Mouse (Mus musculus) lung, adult 2 months (tissue): ENCODE results near the gene Zfp980. TPM values are rescaled to one million over a fixed set of nuclear protein-coding genes. Genes with fewer than 3 reads are reported as not detected.
"Not testable (repeated sequence)": the region's sequence is repeated elsewhere in the genome, so short reads cannot be mapped to it uniquely, and the experiment has no call there.

Experiments used
- DNase-seq: peaks from one replicate; pipeline ENCODE4 v3.0.0; 2022
- H3K4me1 ChIP-seq: fragments of 200-500 bp; 2 replicates; pipeline ENCODE4 v1.6.1; 2011; ENCODE audit warnings: low read length; ENCODE audit not compliant: control insufficient read depth, insufficient read depth
- H3K4me3 ChIP-seq: fragments of 200-500 bp; replicated peaks from 2 replicates; pipeline ENCODE3; 2011; ENCODE audit warnings: low read depth, mild to moderate bottlenecking, control low read depth, low read length; ENCODE audit errors: extremely low read depth
- WGBS: fragments of 180-500 bp; shearing (Covaris S2); methylation state at CpG from one replicate; pipeline ENCODE4 v1.1.7; 2018; 5-methylcytosine and 5-hydroxymethylcytosine counted together
- polyA plus RNA-seq: library from polyadenylated mRNA; depleted of rRNA; stranded (reverse); fragments of >200 nt; gene quantifications from 2 replicates; pipeline ENCODE4 v1.2.3, GENCODE M21; 2012; rRNA removed

Gene Zfp980
- polyA plus RNA-seq = not detected in 2 replicates

DNA sequence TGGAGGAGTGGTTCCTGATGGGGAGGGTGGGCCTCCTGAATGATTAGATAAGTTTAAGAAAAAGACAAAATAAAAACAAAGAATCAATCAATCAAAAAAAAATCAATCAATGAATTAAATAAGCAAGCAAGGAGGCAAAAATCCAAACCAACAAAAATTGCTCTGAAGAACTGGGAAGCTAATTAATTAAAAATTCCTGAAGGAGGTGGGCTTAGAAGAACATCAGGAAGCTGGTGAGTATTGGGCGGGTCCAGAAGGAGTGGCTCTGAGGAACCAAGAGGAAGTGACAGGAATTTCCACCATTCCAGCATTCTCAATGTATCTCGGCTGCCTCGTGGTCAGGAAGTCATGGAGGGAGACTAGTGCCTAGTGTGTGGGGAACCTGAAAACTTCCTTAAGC is at the start of gene Zfp980:
Gene Zfp980, plus strand, starts transcription at position 301 of the 400 bp plus-strand sequence.
- WGBS = 76% methylated on average over 3 of the region's 3 CpGs
- H3K4me3 ChIP-seq, H3K4me1 ChIP-seq, DNase-seq: not testable (repeated sequence)

DNA sequence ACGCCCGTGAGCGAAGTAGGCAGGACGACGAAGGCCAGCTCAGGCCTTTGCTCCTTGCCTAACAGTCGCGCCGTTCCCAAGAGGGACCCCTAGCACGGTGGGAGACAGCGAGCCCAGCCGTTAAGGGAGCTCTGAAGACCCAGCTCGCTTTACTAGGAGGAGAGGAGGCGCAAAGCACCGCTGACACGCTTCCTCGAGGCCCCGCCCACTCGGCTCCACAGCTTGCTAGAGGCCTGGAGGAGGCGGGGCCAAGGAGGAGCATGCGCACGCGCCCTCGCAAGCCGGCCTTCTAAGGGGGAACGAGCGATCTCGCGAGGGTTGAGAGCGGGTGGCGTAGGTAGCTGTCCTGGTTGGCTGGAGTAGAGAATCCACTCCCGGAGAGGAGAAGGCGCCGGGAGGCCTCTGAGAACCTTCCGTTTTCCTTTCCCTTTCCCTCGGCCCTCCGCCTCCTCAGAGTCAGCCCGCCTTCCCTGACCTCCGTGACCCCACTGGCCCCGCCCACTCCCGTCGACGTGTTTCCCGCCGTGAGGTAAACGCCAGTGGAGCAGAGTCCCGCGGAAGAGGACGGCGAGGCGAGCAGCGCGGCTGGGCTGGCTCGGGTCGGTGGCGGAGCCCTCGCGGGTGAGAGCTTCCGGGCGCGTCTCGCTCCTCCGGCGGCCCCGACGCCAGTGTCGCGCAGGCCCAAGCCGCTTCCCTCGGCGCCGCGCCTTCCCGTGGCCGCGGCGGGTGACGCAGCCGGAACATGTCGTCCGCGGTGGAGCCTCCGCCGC is 29.9 kb upstream of the Zfp980 start:
- DNase-seq = not testable (repeated sequence)

DNA sequence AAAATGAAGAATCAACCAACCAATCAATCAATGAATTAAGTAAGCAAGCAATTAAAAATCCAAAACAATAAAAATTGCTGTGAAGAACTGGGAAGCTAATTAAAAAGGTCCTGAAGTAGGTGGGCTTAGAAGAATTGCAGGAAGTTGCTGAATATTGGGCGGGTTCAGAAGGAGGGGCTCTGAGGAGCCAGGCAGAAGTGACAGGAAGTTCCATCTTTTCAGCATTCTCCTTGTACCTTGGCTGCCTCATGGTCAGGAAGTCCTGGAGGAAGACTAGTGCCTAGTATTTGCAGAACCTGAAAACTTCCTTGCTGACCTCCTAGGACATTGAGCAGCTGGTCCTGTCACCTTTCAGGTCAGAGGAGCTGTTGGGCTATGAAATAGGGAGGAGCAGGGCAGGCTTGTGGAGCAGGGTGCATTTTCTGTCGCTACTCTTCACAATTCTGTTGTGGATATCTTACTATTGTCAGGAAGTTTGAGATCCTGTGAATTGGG is 3.8 kb downstream of the Zfp980 start:
- 50% methylated on average over 2 of the region's 2 CpGs for WGBS
- not testable (repeated sequence) for H3K4me1 ChIP-seq, DNase-seq

More for the DNA sequence above, 29.9 kb upstream of the Zfp980 start:
- not testable (repeated sequence) for H3K4me1 ChIP-seq, H3K4me3 ChIP-seq
- WGBS = 29% methylated on average over 73 of the region's 83 CpGs

DNA sequence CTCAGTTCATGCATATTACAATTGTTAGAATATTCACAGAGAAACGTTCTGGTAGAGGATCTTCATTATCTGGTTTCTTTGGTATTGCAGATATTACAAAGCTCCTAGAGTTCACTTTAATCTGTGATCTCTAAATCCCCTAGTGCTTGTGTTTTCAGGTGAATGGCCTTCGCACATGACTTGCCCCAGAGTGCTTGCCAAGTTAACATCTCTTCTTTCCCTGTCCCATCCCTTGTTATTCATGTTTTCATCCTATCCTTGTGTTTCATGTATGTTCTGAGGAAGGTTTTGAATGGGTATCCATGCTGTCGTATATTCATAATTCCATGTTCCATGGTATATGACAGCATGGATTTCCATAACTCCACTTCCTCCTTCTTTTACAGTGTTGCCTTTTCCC is 9.7 kb downstream of the Zfp980 start:
- not testable (repeated sequence) for H3K4me3 ChIP-seq, DNase-seq, H3K4me1 ChIP-seq
- 78% methylated on average over 3 of the region's 3 CpGs for WGBS

More for the DNA sequence above, 3.8 kb downstream of the Zfp980 start:
- not testable (repeated sequence) for H3K4me3 ChIP-seq

DNA sequence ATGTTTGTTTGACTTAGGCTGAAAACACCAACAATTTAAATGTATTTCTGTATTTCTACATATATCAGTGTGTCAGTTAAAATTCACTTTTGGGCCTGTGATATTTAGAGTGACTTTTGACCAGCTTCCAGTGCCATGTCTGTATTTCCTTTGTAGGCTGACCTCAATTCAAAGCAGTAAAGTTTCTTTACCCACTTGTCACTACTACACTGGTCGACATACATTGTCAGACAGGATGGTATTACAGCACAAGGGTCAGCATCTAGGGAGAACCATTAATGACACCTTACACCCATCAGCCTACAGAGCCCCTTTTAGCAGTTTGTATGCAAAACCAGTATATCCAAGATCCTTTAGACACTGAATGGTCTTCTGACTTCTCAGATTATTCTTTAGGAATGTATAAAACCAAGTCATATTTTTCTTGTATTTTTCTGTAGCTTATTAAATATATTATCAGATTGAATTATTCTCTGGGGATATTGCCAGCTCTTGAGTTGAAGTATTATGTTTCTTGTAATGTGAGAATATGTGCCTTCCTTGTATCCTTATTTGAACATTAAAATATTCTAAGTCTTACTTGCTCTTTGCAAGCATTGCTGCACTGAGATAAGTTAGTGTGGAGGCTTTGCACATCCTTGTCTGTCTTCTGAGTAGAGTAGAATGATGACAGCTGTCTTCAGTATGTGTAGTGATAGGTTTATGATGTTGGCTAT is 10.3 kb downstream of the Zfp980 start:
- not testable (repeated sequence) for DNase-seq, H3K4me3 ChIP-seq, H3K4me1 ChIP-seq
- 21% methylated on average over 1 of the region's 1 CpGs for WGBS

DNA sequence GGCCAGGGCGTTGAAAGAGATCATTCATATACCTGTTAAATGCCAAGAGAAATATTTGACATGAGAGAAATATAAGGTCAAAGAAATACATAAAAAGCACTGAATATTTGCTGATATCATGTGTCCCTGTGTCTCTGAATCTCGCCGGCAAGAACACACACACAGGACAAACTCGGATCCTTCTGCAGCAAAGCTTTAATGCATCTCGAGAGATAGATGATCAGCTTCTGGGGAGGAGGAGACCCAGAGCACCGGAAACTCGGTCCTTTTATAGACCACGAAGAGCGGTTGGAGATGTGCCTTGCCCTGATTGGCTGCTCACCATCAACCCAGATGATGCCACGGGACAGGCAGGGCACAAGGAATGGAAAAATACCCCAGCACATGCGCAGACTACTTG is 11.5 kb downstream of the Zfp980 start:
- not testable (repeated sequence) for DNase-seq, H3K4me3 ChIP-seq, H3K4me1 ChIP-seq
- WGBS = 75% methylated on average over 10 of the region's 11 CpGs

DNA sequence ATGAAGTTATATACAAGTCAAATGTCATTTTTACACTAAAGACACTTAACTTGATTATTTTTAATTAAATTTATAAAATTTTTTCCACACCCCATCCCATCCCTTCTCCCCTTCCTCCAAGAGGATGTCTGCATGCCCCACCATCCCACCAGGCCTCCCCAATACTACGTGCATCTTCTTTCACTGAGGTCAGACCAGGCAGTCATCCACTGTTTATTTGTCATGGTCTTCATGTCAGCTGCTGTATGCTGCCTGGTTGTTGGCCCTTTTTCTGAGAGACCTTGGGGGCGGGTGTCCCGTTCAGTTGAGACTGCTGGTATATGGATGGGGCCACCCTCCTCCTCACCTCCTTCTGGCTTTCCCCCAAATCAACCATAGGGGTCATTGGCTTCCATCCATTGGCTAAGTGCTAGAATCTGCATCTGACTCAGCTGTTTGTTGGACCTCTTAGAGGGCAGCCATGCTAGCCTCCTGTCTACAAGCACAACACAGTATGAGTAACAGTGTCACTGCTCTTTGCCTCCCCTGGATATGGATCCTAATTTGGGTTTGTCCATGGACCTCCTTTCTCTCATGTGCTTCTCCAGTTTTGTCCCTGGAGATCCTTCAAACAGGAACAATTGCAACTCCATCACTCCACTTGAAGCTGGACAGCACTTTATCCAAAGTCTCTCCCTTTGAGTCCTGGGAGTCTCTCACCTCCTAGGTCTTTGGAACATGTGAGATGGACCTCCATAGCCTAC is 12.7 kb downstream of the Zfp980 start:
- not testable (repeated sequence) for H3K4me1 ChIP-seq, DNase-seq, H3K4me3 ChIP-seq
- 65% methylated on average over 3 of the region's 3 CpGs for WGBS

DNA sequence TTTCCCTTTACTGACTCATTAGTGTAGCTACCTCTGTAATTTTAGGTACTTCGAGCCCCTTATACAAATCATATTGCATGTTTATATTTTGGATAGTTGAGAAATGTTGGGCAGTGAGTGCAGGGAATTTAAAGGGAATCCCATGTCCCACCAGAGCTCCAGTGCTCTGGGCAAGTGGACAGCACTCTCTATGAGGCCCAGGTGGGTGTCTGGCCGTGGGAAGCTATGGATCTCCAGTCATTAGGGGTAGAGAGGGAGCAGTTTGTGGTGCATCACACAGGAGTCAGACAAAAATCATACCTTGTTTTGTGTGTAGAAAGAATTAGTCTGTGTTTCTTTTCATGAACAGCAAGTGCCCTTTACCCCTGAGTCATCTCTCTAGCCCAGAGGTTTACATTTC is 15.6 kb downstream of the Zfp980 start:
- not testable (repeated sequence) for DNase-seq, H3K4me1 ChIP-seq, H3K4me3 ChIP-seq
- WGBS = 40% methylated on average over 2 of the region's 2 CpGs

DNA sequence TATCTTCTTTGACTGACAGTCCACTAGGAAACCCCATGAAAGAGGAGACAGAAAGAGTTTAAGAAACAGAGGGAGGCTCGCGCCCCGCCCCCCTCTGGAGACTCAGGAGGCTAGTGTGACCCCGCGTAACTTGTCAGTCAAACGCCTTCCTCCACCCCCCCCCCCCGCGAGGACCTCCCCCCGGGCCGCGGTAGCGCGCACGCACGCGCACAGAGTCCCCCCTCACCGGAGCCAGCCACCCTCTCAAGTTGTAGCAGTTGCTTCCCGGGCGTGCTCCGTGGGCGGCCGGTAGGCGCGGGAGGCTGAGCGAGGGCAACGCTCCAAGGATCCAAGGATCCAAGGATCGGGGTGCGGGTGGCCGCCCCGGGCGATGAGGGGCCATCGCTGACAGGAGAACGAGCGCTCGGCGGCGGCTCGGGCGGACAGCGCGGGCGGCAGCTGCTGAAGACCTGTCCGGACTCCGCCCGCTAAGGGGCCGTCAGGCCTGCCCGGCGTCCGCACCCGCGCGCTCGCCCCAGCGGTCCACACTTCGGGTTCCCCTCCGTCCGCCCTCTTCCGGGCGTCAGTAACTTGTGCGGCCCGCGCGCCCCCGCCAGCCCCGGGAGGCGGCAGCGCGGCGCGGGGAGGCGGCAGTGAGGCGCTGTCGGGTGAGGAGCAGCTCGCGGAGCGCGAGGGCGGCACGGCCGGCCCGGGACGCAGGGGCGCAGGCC is 74.6 kb downstream of the Zfp980 start:
- WGBS = 4% methylated on average over 53 of the region's 83 CpGs
- not testable (repeated sequence) for DNase-seq, H3K4me3 ChIP-seq, H3K4me1 ChIP-seq

DNA sequence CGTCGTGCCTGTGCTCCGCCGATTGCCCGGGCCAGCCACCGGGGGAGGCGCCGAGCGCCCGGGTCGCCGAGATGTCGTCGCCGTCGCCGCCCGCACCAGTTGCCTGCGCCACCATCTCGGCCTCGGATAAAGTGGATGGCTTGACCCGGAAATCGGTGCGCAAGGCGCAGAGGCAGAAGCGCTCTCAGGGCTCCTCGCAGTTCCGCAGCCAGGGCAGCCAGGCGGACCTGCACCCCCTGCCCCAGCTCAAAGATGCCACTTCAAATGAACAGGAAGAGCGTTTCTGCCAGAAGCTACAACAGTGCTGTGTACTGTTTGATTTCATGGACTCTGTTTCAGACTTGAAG is 75.1 kb downstream of the Zfp980 start:
- DNase-seq, H3K4me1 ChIP-seq, H3K4me3 ChIP-seq: not testable (repeated sequence)
- no CpG with 5 or more reads among the region's 30 CpGs for WGBS

Other genes with a start within 250 kb of the Zfp980 start
- 0.08 TPM in 1 of 2 replicates, not detected in the other for gene Zfp990, start 159.9 kb upstream of the Zfp980 start, polyA plus RNA-seq
- 0.08 and 0.13 TPM in 2 replicates for gene Gm13212, start 85.5 kb upstream of the Zfp980 start, polyA plus RNA-seq
- not detected in 2 replicates for gene Zfp986, start 198.1 kb downstream of the Zfp980 start, polyA plus RNA-seq